Mouse (Mus musculus): ENCODE results near the gene Hspa1l. TPM values are rescaled to one million over a fixed set of nuclear protein-coding genes. Genes with fewer than 3 reads are reported as not detected.
A peak's percentile ranks its signal among the peaks of the same experiment; 100 is the strongest.
"Not testable (repeated sequence)": the region's sequence is repeated elsewhere in the genome, so short reads cannot be mapped to it uniquely, and the experiment has no call there.

Gene Hspa1l
- polyA plus RNA-seq, 1 experiment from 2014 or later = 1.2 TPM

DNA sequence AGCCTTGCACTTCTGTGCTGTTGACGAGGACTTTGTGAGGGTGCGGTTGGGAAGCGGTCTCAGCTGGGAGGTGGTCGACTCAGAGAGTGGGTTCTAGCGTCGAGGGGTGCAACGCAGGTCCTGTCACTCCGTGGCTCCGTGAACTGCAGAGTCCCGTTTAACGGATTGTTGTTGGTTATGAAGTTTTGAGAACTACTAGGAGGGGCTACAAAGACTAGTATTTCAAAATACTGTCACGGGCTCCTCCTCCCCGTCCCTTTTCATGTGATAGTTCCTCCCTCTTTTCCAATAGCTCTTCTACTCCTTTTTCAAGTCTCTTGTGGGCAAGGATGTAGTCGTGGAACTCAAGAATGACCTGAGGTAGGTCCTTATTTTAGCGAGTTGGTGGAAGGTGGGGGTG is 9.8 kb downstream of the Hspa1l start:
- peak; percentile 24 for ATAC-seq (ENCODE audit: low FRiP score)
- WGBS = under 1% methylated on average over 15 of the region's 15 CpGs

DNA sequence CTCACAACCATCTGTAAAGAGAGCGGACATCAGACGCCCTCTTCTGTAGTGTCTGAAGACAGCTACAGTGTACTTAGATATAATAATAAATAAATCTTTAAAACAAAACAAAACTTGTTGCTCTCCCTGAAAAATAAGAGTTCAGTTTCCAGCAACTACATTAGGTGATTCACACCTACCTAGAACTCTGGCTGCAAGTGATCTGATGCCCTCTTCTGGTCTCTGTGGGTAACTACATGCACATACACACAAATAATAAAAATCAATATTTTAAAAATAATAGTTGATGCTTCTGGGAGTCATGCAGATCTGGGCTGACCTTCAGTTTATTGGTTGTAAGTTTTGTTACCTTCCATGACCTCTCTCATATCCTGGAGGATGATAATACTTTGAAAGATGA is 11.7 kb downstream of the Hspa1l start:
- 67% methylated on average over 2 of the region's 2 CpGs for WGBS
- no peak for ATAC-seq (ENCODE audit: low FRiP score)
- Histone ChIP-seq H3K4me3 (replicated peaks) (no peak overlapping the region), H3K9me3 (no peaks in the 10 kb centered on the region), H3K27me3 (no peaks in the 10 kb centered on the region), H3K36me3 (replicated peaks) (peaks cover 28% of the 10 kb centered on the region), H3K27ac (no peak overlapping the region), H3K9ac (no peak overlapping the region), H3K4me1 (peaks cover 28% of the 10 kb centered on the region), H3K4me2 (no peak overlapping the region)

More for the DNA sequence above, 9.8 kb downstream of the Hspa1l start:
- peak overlapping the region; percentile 88 for H3K4me2 ChIP-seq
- H3K4me3 ChIP-seq (replicated peaks) = peak overlapping the region; percentile 90
- peak overlapping the region; percentile 90 for H3K9ac ChIP-seq
- no peaks in the 10 kb centered on the region for H3K9me3 ChIP-seq
- H3K36me3 ChIP-seq (replicated peaks) = peaks cover 22% of the 10 kb centered on the region
- H3K27ac ChIP-seq = peak overlapping the region; percentile 98
- H3K27me3 ChIP-seq = no peaks in the 10 kb centered on the region
- H3K4me1 ChIP-seq = peaks cover 28% of the 10 kb centered on the region

DNA sequence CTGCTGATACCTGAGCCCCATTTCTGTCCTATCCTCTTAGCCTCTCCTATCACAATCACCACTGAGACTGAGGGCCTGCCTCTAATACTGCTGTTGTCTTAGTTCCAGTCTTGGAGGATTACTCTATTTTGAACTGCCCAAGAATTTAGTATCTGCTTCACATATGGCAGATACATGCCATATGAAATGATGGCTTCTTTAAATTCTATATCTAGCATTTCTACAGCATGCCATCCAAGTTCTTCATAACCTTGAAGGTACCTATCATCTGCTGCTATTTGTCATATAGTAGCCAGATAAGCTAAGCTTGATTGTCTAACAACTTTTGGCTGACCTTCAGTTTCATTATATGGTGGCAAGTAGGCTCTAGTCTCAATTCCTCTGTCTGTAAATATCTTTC is 22.2 kb downstream of the Hspa1l start:
- ATAC-seq (ENCODE audit: low FRiP score) = no peak
- Histone ChIP-seq H3K27ac (no peak overlapping the region), H3K9me3 (no peaks in the 10 kb centered on the region), H3K9ac (no peak overlapping the region), H3K4me3 (replicated peaks) (no peak overlapping the region), H3K36me3 (replicated peaks) (peaks cover 42% of the 10 kb centered on the region), H3K27me3 (no peaks in the 10 kb centered on the region), H3K4me1 (peaks cover 27% of the 10 kb centered on the region), H3K4me2 (no peak overlapping the region)

DNA sequence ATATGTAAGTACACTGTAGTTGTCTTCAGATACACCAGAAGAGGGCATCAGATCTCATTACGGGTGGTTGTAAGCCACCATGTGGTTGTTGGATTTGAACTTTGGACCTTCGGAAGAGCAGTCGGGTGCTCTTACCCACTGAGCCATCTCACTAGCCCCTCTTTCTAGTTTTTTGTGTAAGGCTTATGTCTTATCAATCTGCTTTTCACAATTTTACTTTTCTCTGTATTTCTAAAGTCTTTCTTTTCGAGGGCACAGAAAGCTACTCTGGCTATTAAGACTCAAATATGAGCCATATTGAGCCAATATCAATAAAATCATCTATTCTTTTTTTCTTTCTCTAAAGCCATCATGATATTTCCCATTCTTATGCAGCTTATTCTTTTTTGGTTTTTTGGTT is 22.7 kb downstream of the Hspa1l start:
- H3K27ac ChIP-seq; H3K4me3 ChIP-seq (replicated peaks); ATAC-seq (ENCODE audit: low FRiP score); H3K9me3 ChIP-seq; H3K9ac ChIP-seq; H3K27me3 ChIP-seq; H3K4me2 ChIP-seq: not testable (repeated sequence)
- 90% methylated on average over 4 of the region's 4 CpGs for WGBS
- Histone ChIP-seq H3K36me3 (replicated peaks) (peaks cover 39% of the 10 kb centered on the region), H3K4me1 (peaks cover 32% of the 10 kb centered on the region)

DNA sequence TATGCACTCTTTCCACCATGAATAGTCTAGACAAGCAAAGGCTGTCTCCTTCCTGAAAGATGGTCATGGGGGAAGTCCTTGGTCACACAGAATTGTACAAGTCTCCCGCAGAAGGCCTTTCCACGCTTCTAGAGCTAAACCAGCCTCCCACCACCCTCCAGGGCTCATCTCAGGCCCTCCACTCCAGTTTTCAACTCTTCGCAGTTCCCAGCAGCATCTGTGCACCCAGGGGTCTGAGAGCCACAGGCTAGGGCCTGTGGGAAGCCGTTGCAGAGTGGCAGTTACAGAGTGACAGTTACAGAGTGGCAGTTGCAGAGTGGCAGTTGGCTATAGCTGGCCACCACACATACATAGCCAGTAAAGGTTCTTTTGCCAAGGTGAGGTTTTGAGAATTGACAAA is 23.4 kb downstream of the Hspa1l start:
- H3K9me3 ChIP-seq; H3K9ac ChIP-seq; ATAC-seq (ENCODE audit: low FRiP score); H3K27ac ChIP-seq; H3K27me3 ChIP-seq; H3K4me3 ChIP-seq (replicated peaks); H3K4me2 ChIP-seq: not testable (repeated sequence)
- H3K36me3 ChIP-seq (replicated peaks) = peaks cover 32% of the 10 kb centered on the region
- 94% methylated on average over 4 of the region's 4 CpGs for WGBS
- H3K4me1 ChIP-seq = peaks cover 32% of the 10 kb centered on the region

DNA sequence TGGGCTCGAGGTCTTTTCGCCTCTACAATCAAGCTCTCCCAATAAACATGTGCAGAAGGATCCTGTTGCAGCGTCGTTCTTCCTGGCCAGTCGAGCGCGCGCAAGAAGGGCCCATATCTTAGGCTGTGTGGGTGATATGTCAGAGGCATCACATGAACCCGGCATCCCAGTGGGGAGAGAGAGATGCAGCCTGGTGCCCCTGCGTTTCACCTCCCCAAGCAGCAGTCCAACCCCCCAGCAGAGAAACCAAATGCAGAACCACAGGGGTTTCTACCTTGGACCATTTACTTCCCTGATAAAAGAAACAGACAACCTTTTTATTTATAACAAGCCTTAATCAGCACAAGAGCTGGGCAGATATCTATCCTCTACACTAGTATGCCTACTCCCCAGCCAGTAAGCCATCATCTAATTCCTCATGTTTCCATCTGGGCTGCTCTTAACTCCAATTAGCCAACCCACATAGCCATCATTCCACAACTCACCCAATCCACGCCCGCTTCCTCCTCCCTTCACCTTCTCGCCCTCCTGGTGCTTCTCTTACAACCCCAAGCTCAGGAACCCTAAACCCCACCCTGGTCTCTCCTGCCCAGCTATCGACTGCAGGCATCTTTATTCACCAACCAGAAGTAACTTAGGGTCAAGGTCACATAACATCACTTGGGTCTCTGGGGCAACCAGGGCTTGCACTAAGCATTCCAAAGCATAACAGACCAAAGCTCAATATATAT is 24.1 kb downstream of the Hspa1l start:
- no peak overlapping the region for H3K27ac ChIP-seq
- peaks cover 34% of the 10 kb centered on the region for H3K4me1 ChIP-seq
- H3K27me3 ChIP-seq = no peaks in the 10 kb centered on the region
- H3K36me3 ChIP-seq (replicated peaks) = peaks cover 26% of the 10 kb centered on the region
- ATAC-seq (ENCODE audit: low FRiP score) = no peak
- peak overlapping the region; percentile 25; the same call in 1 of the 2 replicates for H3K9ac ChIP-seq
- 0 out of 2 replicates have a peak overlapping the region, but pooled peaks have one; percentile 3 for H3K4me3 ChIP-seq (replicated peaks)
- peak overlapping the region; percentile 25 for H3K4me2 ChIP-seq
- no peaks in the 10 kb centered on the region for H3K9me3 ChIP-seq
- WGBS = 92% methylated on average over 13 of the region's 14 CpGs

DNA sequence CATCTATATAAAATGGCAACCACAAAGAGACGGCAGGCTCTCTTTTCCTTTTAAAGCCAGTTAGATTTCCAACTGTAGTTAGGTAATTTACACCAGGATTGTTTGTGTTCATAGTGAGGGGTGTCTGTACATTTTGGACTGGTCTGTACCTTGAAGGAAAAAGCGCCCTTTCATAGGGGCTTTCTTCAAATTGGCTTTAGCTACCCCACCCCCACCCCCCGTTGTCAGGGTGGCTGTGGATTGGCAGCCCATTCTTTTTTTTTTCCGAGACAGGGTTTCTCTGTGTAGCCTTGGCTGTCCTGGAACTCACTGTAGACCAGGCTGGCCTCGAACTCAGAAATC is 24.6 kb downstream of the Hspa1l start:
- Histone ChIP-seq H3K27ac (no peak overlapping the region), H3K27me3 (no peaks in the 10 kb centered on the region), H3K9ac (peak overlapping the region; percentile 25; the same call in 1 of the 2 replicates), H3K4me2 (peak overlapping the region; percentile 25), H3K4me3 (replicated peaks) (no peak overlapping the region), H3K4me1 (peaks cover 39% of the 10 kb centered on the region), H3K9me3 (no peaks in the 10 kb centered on the region), H3K36me3 (replicated peaks) (peaks cover 24% of the 10 kb centered on the region)
- 91% methylated on average over 5 of the region's 5 CpGs for WGBS
- ATAC-seq (ENCODE audit: low FRiP score) = no peak

DNA sequence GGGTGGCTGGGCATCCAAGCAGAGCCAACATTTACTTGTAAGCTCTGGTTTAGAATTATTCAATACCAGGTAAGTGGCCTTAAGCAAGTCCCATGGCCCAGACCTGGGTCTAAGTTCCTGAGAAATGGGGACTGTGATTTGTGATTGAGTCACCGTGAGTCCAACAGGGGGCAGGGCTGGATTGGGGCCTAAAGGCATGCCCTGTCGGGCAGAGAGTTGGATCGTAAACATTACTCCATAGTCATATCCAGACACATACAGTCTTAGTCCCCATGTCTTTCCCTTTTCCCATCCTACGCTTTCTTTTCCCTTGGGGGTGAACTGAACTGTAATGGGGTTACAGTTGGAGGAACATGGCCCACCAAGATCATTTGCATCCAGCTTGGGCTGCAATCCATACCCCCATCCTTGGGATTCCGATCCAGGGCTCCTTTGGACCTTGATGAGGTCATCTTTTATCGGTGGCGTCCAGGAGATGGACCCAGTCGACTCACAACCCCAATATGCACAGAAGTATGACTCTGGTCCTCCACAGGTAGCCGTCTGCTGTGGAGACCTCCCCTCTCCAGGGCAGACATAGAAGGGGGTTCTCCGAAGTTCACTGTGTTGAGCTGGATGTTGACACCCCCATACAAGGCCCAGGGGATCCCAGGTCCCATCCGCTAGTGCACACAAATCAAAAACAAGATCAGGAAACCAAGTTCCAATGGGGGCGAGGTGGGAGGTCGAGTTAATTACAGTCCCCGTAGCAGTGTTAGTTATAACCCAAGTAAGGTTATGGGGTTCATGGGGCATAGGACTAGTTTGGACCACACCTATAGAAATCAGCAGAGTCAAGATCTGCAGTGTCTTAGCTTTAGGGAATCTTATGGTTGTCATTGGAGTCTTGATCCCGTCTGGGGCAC is 26.3 kb downstream of the Hspa1l start:
- Histone ChIP-seq H3K27me3 (no peaks in the 10 kb centered on the region), H3K4me2 (peak overlapping the region; percentile 100), H3K9me3 (no peaks in the 10 kb centered on the region), H3K27ac (no peak overlapping the region), H3K4me3 (replicated peaks) (peak overlapping the region; percentile 32; the same call in 1 of the 2 replicates), H3K4me1 (peaks cover 54% of the 10 kb centered on the region), H3K9ac (no peak overlapping the region; the same call in 1 of the 2 replicates), H3K36me3 (replicated peaks) (peaks cover 21% of the 10 kb centered on the region)
- WGBS = 94% methylated on average over 15 of the region's 15 CpGs
- ATAC-seq (ENCODE audit: low FRiP score) = no peak

DNA sequence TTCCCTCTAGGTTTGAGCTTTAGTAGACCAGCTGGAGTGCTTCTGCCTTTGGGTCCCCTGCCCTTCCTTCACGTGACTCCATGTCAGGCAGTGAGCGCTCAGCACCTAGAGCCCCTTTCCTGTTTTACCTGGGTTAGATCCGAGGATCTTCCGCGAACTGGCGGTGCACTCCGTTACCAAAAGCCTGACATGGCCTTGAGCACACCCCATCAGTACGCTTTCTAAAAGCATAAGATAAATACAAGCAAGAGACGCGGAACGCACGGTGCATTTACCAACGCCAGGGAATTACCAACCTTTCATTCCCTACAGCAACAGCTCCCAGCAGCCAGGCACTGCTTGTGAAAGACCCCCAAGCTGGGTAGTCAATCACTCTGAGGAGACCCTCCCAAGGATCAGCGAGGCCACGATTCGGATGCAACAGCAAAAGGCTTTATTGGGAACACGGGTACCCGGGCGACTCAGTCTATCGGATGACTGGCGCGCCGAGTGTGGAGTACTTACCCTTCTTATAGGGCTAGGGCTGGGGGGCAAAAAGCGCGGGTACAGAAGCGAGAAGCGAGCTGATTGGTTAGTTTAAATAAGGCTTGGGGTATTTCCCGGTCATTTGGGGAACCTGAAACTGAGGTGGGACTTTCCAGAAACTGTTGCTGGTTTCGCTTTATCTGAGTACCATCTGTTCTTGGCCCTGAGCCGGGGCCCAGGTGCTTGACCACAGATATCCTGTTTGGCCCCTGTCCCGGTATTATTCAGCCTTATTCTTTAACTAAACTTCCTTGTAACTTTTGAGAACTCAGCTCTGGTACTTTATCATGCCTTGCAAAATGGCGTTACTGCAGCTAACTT is 27.6 kb downstream of the Hspa1l start:
- Histone ChIP-seq H3K27ac (peak overlapping the region; percentile 97), H3K4me1 (peaks cover 54% of the 10 kb centered on the region), H3K4me3 (replicated peaks) (peak overlapping the region; percentile 93), H3K36me3 (replicated peaks) (peaks cover 33% of the 10 kb centered on the region), H3K4me2 (peak overlapping the region; percentile 100), H3K9ac (peak overlapping the region; percentile 97)
- not testable (repeated sequence) for H3K9me3 ChIP-seq; H3K27me3 ChIP-seq; ATAC-seq (ENCODE audit: low FRiP score)
- WGBS = 26% methylated on average over 29 of the region's 32 CpGs

DNA sequence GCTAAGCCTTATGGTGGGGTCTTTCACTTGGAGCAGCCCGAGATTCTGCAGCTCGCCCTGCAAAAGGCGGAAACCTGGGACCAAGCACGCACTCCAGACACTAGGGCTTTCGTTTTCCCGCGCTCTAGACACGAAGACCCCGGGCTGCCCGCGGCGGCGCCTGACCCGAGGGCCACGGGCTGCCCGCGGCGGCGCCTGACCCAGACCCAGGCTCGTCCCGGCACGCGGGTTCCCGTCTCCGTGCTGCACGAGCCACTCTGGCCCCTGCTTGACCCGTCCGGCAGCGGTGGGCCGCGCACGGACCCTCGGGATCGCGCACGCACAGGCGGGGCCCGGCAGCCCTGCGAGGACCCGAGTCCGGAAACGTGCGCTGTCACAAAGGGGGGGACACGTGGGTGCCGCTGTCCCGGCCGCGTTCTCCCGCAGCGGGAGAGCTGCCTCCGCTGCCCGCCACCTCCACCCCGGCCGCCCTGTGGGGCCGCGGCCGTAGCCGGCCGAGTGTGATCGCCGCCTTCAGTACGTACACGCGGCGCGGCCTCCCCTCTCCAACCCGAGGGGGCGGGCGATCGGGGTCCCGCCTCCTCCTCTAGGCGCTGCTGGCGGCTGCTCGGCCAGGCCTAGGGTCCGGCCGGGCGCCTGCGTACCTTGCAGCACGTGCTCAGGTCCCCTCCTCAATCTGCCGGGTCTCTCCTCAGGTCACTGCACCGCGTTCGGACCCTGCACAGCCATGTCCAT is 28.4 kb downstream of the Hspa1l start, which contains the start of gene Vars:
TSS of gene Vars (plus strand) at position 271 of the 735 bp plus-strand sequence.
- Histone ChIP-seq H3K27ac (peak within 1 kb of the TSS; percentile 97), H3K4me1 (peaks cover 54% of the 10 kb centered on the region), H3K27me3 (no peaks in the 10 kb centered on the region), H3K36me3 (replicated peaks) (peaks cover 39% of the 10 kb centered on the region), H3K9ac (peak within 1 kb of the TSS; percentile 97), H3K4me3 (replicated peaks) (peak within 1 kb of the TSS; percentile 93), H3K4me2 (peak within 1 kb of the TSS; percentile 100), H3K9me3 (no peaks in the 10 kb centered on the region)
- ATAC-seq (ENCODE audit: low FRiP score) = peak; percentile 92
- under 1% methylated on average over 83 of the region's 83 CpGs for WGBS

DNA sequence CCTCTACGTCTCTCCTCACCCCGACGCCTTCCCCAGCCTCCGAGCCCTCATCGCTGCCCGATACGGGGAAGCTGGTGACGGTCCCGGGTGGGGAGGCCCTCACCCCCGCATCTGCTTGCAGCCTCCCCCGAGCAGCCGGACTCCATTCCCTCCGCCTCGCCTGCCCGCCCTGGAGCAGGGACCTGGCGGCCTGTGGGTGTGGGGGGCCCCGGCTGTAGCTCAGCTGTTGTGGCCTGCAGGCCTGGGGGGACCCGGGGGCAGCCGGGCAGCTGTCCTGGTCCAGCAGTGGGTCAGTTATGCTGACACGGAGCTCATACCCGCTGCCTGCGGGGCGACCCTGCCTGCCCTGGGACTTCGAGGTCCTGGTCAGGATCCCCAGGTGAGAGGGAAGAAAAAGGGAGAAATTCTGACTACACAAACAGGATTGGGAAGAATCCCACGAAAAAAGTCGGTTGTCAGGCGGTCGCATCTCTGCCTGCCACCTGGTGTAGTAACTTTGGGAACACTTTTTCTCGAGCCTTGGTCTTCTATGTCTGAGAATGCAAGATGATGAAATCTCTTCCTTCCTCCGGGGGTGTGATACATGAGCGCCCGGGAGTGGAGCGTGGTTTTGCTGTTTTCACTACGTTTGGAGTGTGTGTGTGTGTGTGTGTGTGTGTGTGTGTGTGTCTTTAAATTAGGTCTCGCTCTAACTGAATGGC is 29.1 kb downstream of the Hspa1l start:
- Histone ChIP-seq H3K4me2 (peak overlapping the region; percentile 100), H3K27me3 (no peaks in the 10 kb centered on the region), H3K27ac (peak overlapping the region; percentile 97), H3K9me3 (no peaks in the 10 kb centered on the region), H3K36me3 (replicated peaks) (peaks cover 42% of the 10 kb centered on the region), H3K9ac (peak overlapping the region; percentile 97), H3K4me1 (peaks cover 54% of the 10 kb centered on the region), H3K4me3 (replicated peaks) (peak overlapping the region; percentile 93)
- WGBS = under 1% methylated on average over 35 of the region's 35 CpGs
- peak; percentile 27; the same call in 1 of the 2 replicates for ATAC-seq (ENCODE audit: low FRiP score)

All from forebrain, embryonic 12.5 days (tissue).